Mouse (Mus musculus): Measurements from ENCODE around the gene Smim13.
"Not testable (repeated sequence)": the region's sequence is repeated elsewhere in the genome, so short reads cannot be mapped to it uniquely, and the experiment has no call there.

The Smim13 gene

GRCm38 (mm10) chr13:41249538-41250317 is at the start of gene Smim13:
Smim13 (plus strand) TSS chr13:41249844.
- in situ Hi-C loops (cut with MboI, MseI) = loop anchor here (5.0 to 10.0 kb wide), 2 partner anchors 167 to 235 kb away; partner anchors contain the start of gene Tmem14c

- in situ Hi-C loops (cut with MboI, MseI) = no loop called here
Observed at GRCm38 (mm10) chr13:41200861-41201260, 48.8 kb upstream of the Smim13 start.

- in situ Hi-C loops (cut with MboI, MseI) = no loop called here
Observed at GRCm38 (mm10) chr13:41203289-41203688, 46.4 kb upstream of the Smim13 start.

GRCm38 (mm10) chr13:41203691-41204090 is 46.0 kb upstream of the Smim13 start:
- in situ Hi-C loops (cut with MboI, MseI) = no loop called here

- in situ Hi-C loops (cut with MboI, MseI) = not testable (repeated sequence)
Observed at GRCm38 (mm10) chr13:41205568-41205967, 44.1 kb upstream of the Smim13 start.

GRCm38 (mm10) chr13:41206241-41206640 is 43.4 kb upstream of the Smim13 start:
- in situ Hi-C loops (cut with MboI, MseI) = no loop called here

- in situ Hi-C loops (cut with MboI, MseI) = no loop called here
Observed at GRCm38 (mm10) chr13:41211276-41211675, 38.4 kb upstream of the Smim13 start.

GRCm38 (mm10) chr13:41212558-41213322 is 36.9 kb upstream of the Smim13 start:
- in situ Hi-C loops (cut with MboI, MseI) = no loop called here

GRCm38 (mm10) chr13:41215669-41216068 is 34.0 kb upstream of the Smim13 start:
- in situ Hi-C loops (cut with MboI, MseI) = no loop called here

- in situ Hi-C loops (cut with MboI, MseI) = no loop called here
Observed at GRCm38 (mm10) chr13:41216236-41216635, 33.4 kb upstream of the Smim13 start.

- in situ Hi-C loops (cut with MboI, MseI) = no loop called here
Observed at GRCm38 (mm10) chr13:41219056-41219455, 30.6 kb upstream of the Smim13 start.

GRCm38 (mm10) chr13:41219687-41220303 is 29.8 kb upstream of the Smim13 start:
- in situ Hi-C loops (cut with MboI, MseI) = no loop called here

GRCm38 (mm10) chr13:41220304-41220834 is 29.3 kb upstream of the Smim13 start, which contains the start of gene Elovl2:
Elovl2 (minus strand) TSS chr13:41220405.
- in situ Hi-C loops (cut with MboI, MseI) = no loop called here

GRCm38 (mm10) chr13:41226513-41226912 is 23.1 kb upstream of the Smim13 start:
- in situ Hi-C loops (cut with MboI, MseI) = no loop called here

GRCm38 (mm10) chr13:41228060-41228459 is 21.6 kb upstream of the Smim13 start:
- in situ Hi-C loops (cut with MboI, MseI) = no loop called here

GRCm38 (mm10) chr13:41230256-41230655 is 19.4 kb upstream of the Smim13 start:
- in situ Hi-C loops (cut with MboI, MseI) = no loop called here

GRCm38 (mm10) chr13:41231389-41231983 is 18.2 kb upstream of the Smim13 start:
- in situ Hi-C loops (cut with MboI, MseI) = no loop called here

GRCm38 (mm10) chr13:41232209-41232608 is 17.4 kb upstream of the Smim13 start:
- in situ Hi-C loops (cut with MboI, MseI) = no loop called here

GRCm38 (mm10) chr13:41233241-41233640 is 16.4 kb upstream of the Smim13 start:
- in situ Hi-C loops (cut with MboI, MseI) = no loop called here

- in situ Hi-C loops (cut with MboI, MseI) = loop anchor here (5.0 kb wide), 2 partner anchors 98 to 393 kb away; no protein-coding TSS in a partner anchor
Observed at GRCm38 (mm10) chr13:41235181-41235580, 14.5 kb upstream of the Smim13 start.

Measured in T-helper 1 cell (primary cell).